Mouse (Mus musculus): ENCODE measurements at regions not wholly inside any gene's neighbourhood (a gene's known extent, or its start where the extent isn't known, plus 50 kb on each side); places are given as distances from the start of the nearest gene placed in this dataset.

DNA sequence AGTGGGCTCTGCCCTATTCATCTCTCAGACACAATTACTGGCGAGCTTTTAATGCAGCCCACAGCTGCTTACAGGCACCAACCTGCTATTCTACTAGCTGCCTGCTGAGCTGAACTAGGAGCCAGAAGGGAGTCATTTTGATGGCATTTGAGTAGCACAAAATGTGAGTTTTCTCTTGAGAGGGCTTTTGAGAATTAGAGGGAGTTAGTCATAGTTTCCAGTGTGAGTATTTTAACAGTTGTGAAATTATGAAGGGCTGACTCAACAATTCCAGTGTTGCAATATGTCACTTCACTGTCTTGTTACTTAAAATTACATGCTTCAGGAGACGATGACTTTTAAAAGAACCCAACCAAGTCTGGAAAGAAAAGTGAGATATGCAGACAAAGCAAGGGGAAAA is 54.4 kb upstream of the Ly86 start:
- Histone ChIP-seq H3K9me3 (no peaks in the 10 kb centered on the region), H3K27ac (no peak overlapping the region), H3K36me3 (no peaks in the 10 kb centered on the region), H3K4me2 (no peak overlapping the region), H3K9ac (no peak overlapping the region), H3K27me3 (no peaks in the 10 kb centered on the region), H3K4me3 (no peak overlapping the region), H3K4me1 (no peaks in the 10 kb centered on the region)
- 60% methylated on average over 2 of the region's 2 CpGs for WGBS
- no peak for ATAC-seq (ENCODE audit: insufficient number of reproducible peaks, insufficient read depth, low FRiP score, low TSS enrichment, low read depth)

DNA sequence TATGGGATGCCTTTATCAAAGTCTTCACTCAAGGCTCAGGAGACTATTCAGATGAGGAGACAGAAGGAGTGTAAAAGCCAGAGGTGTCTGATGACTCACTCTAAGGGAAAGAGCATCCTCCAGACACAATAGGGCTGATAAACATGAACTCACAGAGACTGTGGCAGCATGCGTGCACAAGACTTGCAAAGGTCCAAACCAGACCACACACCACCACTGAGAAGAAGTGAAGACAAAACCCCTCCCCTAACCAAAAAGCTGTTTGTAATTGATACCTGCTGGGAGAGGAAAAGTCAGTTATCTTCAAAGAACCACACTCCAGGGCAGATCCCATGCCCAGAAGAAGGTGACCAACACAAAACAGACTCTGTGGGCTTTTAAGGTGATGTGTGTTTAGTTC is 56.0 kb upstream of the Ly86 start:
- Histone ChIP-seq H3K4me3 (no peak overlapping the region), H3K4me1 (no peaks in the 10 kb centered on the region), H3K36me3 (no peaks in the 10 kb centered on the region), H3K4me2 (no peak overlapping the region), H3K9me3 (no peaks in the 10 kb centered on the region), H3K27me3 (no peaks in the 10 kb centered on the region), H3K9ac (no peak overlapping the region), H3K27ac (no peak overlapping the region)
- ATAC-seq (ENCODE audit: insufficient number of reproducible peaks, insufficient read depth, low FRiP score, low TSS enrichment, low read depth): no peak
- WGBS: 58% methylated on average over 1 of the region's 1 CpGs

DNA sequence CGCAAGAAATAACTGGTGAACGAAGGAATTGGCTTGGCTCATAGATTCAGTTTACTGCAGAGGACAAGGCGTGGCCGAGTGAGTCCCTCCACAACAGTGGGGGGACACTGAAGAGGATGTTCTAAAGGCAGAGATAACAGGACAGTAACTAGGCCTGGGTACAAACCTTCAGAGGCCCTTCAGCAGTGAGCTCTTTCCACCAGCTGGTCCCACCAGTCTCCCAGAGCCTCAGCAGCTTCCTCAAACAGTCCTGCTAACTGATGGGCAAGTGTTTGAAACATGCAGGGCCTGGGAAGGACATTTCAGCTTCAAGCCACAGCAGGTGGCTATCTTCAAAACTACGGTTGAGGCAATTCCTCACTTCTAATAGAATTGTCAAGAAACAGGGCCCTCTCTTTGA is 62.5 kb upstream of the Ly86 start:
- Histone ChIP-seq H3K4me2 (no peak overlapping the region), H3K27me3 (no peaks in the 10 kb centered on the region), H3K9me3 (no peaks in the 10 kb centered on the region), H3K27ac (no peak overlapping the region), H3K4me1 (no peaks in the 10 kb centered on the region), H3K9ac (no peak overlapping the region), H3K36me3 (no peaks in the 10 kb centered on the region), H3K4me3 (no peak overlapping the region)
- no peak for ATAC-seq (ENCODE audit: insufficient number of reproducible peaks, insufficient read depth, low FRiP score, low TSS enrichment, low read depth)
- 80% methylated on average over 5 of the region's 5 CpGs for WGBS

DNA sequence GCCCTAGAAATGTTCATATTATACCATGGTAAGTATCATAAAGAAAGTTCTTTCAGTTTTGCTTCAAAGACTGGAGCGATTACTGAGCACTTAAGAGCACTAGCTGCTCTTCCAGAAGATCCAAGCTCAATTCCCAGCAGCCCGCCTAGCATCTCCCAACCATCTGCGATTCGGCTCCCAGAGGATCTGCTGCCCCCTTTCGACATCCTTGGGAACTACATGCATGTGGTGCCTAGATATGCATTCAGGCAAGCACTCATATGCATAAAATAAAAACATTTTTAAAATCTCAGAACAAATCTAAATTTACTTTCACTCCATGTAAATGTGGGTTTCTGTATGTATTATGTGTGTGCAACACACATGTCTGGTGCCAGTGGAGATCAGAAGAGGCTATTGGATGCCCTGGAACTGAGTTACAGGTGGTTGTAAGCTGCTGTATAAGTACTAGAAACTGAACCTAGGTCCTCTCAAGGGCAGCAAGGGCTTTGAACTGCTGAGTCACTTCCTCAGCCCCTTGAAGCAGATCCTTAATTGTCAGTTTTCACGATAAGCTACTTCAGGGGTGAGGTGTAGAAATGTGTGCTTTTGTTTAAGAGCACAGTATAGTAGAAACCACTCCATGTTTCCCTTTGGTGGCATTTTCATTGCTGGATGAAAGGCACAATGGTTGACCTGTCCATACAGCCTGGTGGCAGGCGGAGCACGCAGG is 65.8 kb upstream of the Ly86 start:
- no peaks in the 10 kb centered on the region for H3K27me3 ChIP-seq
- H3K4me1 ChIP-seq: no peaks in the 10 kb centered on the region; the same call in 1 of the 2 replicates
- 91% methylated on average over 8 of the region's 8 CpGs for WGBS
- no peak overlapping the region for H3K9ac ChIP-seq
- ATAC-seq (ENCODE audit: insufficient number of reproducible peaks, insufficient read depth, low FRiP score, low TSS enrichment, low read depth): no peak
- no peak overlapping the region for H3K4me2 ChIP-seq
- no peak overlapping the region for H3K4me3 ChIP-seq
- H3K36me3 ChIP-seq: no peaks in the 10 kb centered on the region
- no peak overlapping the region for H3K27ac ChIP-seq
- no peaks in the 10 kb centered on the region for H3K9me3 ChIP-seq

DNA sequence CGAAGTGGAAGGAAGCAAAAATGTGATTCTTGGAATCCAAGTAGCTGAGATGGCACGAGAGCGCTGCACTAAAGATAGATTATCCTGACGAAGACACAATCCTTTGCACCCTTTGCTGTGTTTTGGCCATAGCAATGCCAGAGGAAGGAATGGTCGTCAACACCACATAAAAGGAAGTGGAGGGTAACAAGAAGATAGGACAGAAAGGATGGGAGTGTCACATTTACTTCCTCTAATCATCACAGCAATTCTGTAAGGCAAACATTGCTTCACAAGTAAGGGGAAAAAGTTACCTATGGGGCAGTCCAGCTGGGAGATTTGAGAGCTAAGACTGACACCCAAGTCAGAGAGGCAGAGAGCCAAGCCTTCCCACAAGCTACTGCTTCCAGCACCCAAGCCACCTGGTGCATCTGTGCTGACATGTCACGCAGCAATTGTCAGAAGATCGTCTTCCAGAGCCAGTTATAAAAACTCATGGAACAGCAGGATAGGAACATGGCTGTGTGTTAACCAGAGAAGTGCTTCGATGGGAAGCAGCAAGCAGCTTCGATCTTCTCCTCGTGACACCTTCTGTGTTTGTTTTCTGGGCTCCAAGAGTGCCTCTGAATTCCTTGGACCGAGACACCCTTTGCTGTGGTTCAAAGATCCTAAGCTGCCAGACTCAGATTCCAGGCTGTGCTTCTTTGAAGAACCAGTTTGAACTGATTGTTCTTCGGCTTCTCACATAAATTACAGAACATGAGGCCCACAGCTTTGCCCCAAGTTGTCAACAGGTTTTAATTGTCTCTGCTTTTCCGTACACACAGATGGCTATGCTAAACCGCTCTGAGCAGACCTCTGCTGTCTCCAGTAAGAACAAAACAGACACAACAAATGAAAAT is 95.2 kb upstream of the Ly86 start:
- H3K27me3 ChIP-seq: no peaks in the 10 kb centered on the region
- no peak for ATAC-seq (ENCODE audit: insufficient number of reproducible peaks, insufficient read depth, low FRiP score, low TSS enrichment, low read depth)
- H3K4me1 ChIP-seq: no peaks in the 10 kb centered on the region
- no peak overlapping the region for H3K4me3 ChIP-seq
- H3K9ac ChIP-seq: no peak overlapping the region
- no peak overlapping the region for H3K27ac ChIP-seq
- WGBS: 68% methylated on average over 14 of the region's 14 CpGs
- H3K36me3 ChIP-seq: no peaks in the 10 kb centered on the region
- H3K4me2 ChIP-seq: no peak overlapping the region
- no peaks in the 10 kb centered on the region for H3K9me3 ChIP-seq

DNA sequence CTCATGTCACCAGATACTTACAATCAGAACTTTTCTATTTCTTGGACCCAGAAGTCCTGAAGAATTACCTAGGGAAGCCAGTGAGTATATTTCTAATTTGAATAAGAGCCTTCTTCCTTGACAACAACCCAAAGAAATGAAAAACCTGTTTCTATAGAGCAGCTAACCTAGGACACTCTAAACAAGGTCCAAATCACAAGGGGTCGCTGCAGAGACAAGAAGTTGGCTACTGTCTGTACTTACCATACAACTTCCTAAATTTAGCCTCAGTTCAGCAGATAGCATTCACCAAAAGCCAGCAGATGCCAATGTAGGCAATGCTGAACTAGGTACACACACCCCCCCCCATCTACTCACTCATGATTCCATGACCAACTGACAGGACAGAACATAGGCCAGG is 96.3 kb upstream of the Ly86 start:
- ATAC-seq (ENCODE audit: insufficient number of reproducible peaks, insufficient read depth, low FRiP score, low TSS enrichment, low read depth): no peak
- Histone ChIP-seq H3K9me3 (no peaks in the 10 kb centered on the region), H3K4me1 (no peaks in the 10 kb centered on the region), H3K27me3 (no peaks in the 10 kb centered on the region), H3K4me2 (no peak overlapping the region), H3K27ac (no peak overlapping the region), H3K4me3 (no peak overlapping the region), H3K9ac (no peak overlapping the region), H3K36me3 (no peaks in the 10 kb centered on the region)
- WGBS: 81% methylated on average over 1 of the region's 1 CpGs

DNA sequence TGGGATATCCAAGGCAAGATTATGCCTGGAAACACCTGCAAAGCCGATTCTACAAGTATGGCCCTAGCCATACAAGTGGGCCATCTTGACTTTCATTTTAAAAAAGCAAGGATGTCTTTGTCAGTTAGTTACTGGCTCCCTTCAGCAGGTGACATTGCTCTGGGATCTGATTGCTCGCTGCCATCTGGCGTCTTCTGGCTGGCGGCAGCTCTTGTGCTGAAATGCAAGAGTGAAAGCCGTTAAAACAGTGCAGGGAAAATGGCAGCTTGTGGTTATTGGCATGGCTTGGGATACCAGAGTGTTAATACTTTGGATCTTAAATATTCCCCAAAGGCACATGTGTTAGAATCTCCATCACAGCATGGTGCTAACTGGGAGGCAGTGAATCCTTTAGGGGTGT is 105.0 kb upstream of the Ly86 start:
- Histone ChIP-seq H3K4me1 (no peaks in the 10 kb centered on the region), H3K4me2 (no peak overlapping the region), H3K36me3 (no peaks in the 10 kb centered on the region), H3K27me3 (peaks cover 4% of the 10 kb centered on the region; the same call in 1 of the 2 replicates), H3K9ac (no peak overlapping the region), H3K9me3 (no peaks in the 10 kb centered on the region), H3K4me3 (no peak overlapping the region), H3K27ac (no peak overlapping the region)
- no peak for ATAC-seq (ENCODE audit: insufficient number of reproducible peaks, insufficient read depth, low FRiP score, low TSS enrichment, low read depth)
- 89% methylated on average over 5 of the region's 5 CpGs for WGBS

DNA sequence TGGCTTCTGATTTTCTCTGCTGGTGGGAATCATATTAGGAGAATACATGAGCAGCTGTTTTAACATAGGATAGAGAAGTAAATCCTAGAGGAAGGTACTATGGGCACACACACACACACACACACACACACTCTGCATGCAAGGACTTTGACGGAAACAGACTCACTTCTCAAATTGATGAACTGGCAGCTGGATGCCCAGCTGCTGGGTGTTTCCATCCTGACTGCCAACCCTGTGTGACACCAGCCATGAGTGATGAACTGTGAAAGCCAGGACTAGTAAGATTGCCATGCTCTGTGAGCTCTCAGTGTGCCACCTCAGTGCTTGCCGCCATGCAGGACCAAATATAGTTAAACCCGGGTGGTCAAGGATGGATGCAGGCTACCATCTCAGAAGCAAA is 107.7 kb upstream of the Ly86 start:
- no peak overlapping the region for H3K4me3 ChIP-seq
- H3K9me3 ChIP-seq: no peaks in the 10 kb centered on the region
- H3K4me2 ChIP-seq: no peak overlapping the region
- no peak overlapping the region for H3K27ac ChIP-seq
- ATAC-seq (ENCODE audit: insufficient number of reproducible peaks, insufficient read depth, low FRiP score, low TSS enrichment, low read depth): no peak
- 97% methylated on average over 3 of the region's 3 CpGs for WGBS
- no peak overlapping the region for H3K9ac ChIP-seq
- no peaks in the 10 kb centered on the region for H3K36me3 ChIP-seq
- H3K4me1 ChIP-seq: no peaks in the 10 kb centered on the region
- no peaks in the 10 kb centered on the region for H3K27me3 ChIP-seq

DNA sequence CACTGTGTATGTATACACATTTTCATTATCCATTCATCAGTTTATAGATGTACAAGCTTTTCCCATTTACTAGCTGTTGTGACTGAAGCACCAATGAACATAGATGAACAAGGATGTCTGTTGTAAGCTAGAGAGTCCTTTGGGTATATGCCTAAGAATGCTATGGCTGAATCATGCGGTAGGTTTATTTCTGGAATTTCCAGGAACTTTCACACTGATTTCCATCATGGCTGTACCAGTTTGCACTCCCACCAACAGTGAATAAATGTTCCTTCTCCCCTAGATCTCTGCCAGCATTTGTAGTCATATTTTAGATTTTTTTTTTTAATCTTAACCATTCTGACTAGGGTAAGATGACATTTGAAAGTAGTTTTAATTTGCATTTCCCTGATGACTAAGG is 119.2 kb upstream of the Ly86 start:
- Histone ChIP-seq H3K27ac (no peak overlapping the region), H3K4me1 (no peaks in the 10 kb centered on the region), H3K9ac (no peak overlapping the region), H3K36me3 (no peaks in the 10 kb centered on the region), H3K9me3 (no peaks in the 10 kb centered on the region), H3K4me3 (no peak overlapping the region), H3K4me2 (no peak overlapping the region), H3K27me3 (no peaks in the 10 kb centered on the region)
- WGBS: 88% methylated on average over 1 of the region's 1 CpGs
- ATAC-seq (ENCODE audit: insufficient number of reproducible peaks, insufficient read depth, low FRiP score, low TSS enrichment, low read depth): no peak

DNA sequence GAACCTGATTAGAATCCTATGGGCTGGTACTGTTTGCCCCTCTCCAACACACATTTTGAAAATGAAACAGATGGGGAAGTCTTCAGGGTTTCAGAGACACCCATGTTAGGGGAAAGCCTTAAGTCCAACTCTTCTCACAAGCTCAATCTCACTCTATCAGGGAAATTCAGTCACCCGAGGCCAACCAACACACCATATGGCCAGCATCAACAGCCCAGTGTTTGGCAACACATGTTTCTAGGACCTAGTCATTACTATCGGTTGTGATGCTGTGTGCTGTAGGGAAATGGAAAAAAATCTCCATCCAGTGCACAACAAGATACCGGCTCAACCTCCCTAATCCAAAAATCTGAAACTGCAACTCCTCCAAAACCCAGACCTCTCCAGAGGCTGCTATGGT is 124.6 kb upstream of the Ly86 start:
- 65% methylated on average over 3 of the region's 3 CpGs for WGBS
- Histone ChIP-seq H3K27ac (no peak overlapping the region), H3K9me3 (no peaks in the 10 kb centered on the region), H3K9ac (no peak overlapping the region), H3K27me3 (no peaks in the 10 kb centered on the region), H3K4me3 (no peak overlapping the region), H3K36me3 (no peaks in the 10 kb centered on the region), H3K4me2 (no peak overlapping the region), H3K4me1 (no peaks in the 10 kb centered on the region)
- no peak for ATAC-seq (ENCODE audit: insufficient number of reproducible peaks, insufficient read depth, low FRiP score, low TSS enrichment, low read depth)

DNA sequence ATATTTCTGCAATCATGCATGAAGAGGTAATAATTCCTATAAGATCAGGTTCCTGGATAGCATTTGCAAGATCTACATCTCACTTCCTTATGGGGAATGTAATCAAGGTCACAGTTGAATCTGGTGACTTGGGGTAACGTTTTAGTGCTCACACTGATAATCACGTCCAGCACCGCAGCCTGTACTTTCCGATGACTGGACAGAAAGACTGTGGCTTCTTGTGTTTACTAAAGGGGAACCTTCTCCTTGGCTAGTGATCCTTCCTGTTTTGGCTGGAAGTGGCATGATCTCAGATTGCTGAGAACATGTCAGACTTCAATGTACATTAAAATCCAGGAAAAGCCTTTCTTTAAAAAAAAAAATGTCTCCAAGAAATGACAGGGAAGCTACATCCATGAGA is 126.4 kb upstream of the Ly86 start:
- H3K4me1 ChIP-seq: peaks cover 6% of the 10 kb centered on the region; the same call in 1 of the 2 replicates
- ATAC-seq (ENCODE audit: insufficient number of reproducible peaks, insufficient read depth, low FRiP score, low TSS enrichment, low read depth): no peak
- WGBS: 71% methylated on average over 4 of the region's 4 CpGs
- no peak overlapping the region for H3K4me3 ChIP-seq
- no peak overlapping the region for H3K9ac ChIP-seq
- H3K36me3 ChIP-seq: no peaks in the 10 kb centered on the region
- H3K27me3 ChIP-seq: no peaks in the 10 kb centered on the region
- H3K9me3 ChIP-seq: no peaks in the 10 kb centered on the region
- H3K27ac ChIP-seq: no peak overlapping the region
- H3K4me2 ChIP-seq: no peak overlapping the region

All from embryonic facial prominence, embryonic 13.5 days (tissue).